Mouse (Mus musculus): ENCODE measurements around the gene Pou2f2.

DNA sequence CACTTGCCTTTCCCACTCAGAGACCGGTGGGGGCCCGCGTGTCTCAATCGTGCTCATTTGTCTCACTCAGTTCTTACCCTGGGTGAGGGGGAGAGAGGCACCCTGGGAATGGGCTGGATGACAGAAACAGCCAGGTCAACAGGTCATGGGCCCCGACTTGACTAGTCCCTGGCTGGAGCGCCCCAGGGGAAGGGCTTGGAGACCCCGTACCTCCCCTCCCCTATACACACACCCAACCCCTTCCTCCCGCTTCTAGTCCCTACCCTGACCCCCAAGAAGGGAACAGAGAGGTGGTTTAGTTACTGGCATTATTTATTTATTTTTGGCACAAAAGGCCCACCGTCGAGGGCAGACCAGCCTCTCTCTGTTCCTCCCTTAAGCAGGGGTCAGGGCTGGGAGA lies 91.0 kb downstream of the Pou2f2 start:
- TF ChIP-seq POLR2A (IDR thresholded peaks at IDR 0.05; ENCODE audit: borderline replicate concordance, insufficient read depth, low read length), result no peak
- TF ChIP-seq CTCF (IDR thresholded peaks at IDR 0.05; ENCODE audit: borderline replicate concordance, insufficient read depth, low read depth, low read length), result no peak

Measured in cerebellum, adult 2 months (tissue).